Mouse (Mus musculus) ES-E14 (cell line): ENCODE measurements at regions not wholly inside any gene's neighbourhood (a gene's known extent, or its start where the extent isn't known, plus 50 kb on each side); places are given as distances from the start of the nearest gene placed in this dataset.

Source experiments
- HCFC1 ChIP-seq: IDR thresholded peaks from 2 replicates; pipeline ENCODE4 v1.6.1; 2012; ENCODE audit warnings: low read length, inconsistent platforms, borderline replicate concordance; ENCODE audit not compliant: insufficient read depth
- ZC3H11A ChIP-seq: IDR thresholded peaks from 2 replicates; pipeline ENCODE4 v1.6.1; 2012; ENCODE audit warnings: low read depth, mild to moderate bottlenecking, inconsistent platforms, low read length, borderline replicate concordance
- ZNF384 ChIP-seq: IDR thresholded peaks from 2 replicates; pipeline ENCODE4 v1.6.1; 2012; ENCODE audit warnings: low read depth, low read length, inconsistent platforms

GRCm38 (mm10) chr4:31569687-31570086 lies 394.2 kb upstream of the Map3k7 start:
- TF ChIP-seq ZC3H11A (no peak), HCFC1 (no peak), ZNF384 (no peak)
